In the genomic region with DNA sequence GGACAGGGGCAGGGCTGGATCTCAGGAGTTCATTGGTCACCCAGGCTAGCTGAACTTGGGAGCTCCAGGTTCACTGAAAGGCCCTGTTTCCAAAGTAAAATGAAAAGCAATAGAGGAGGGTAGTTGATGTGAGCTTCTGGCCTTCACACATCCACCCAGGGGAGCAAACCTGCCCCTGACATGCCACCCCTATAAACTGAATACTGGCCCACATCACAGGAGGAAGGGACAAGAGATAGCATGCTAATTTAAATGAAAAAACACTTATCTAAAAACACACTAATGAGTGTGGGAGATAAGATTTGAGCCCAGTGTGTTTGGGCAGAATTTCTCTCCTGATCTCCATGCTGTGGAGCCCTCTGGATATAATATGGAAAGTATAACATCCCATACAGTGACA, we compare ENCODE assay signal across 19 mouse cellular contexts.
DNase-seq lines count a peak whose midpoint lies in the region; ATAC-seq lines count a peak whose summit lies in the region.
"Had no signal": no experiment of that assay in that cellular context is flagged by ENCODE, and none has a peak within 500 bp of the region (broad histone marks: within the 10 kb centered on the region; RNA-seq: fewer than 3 reads in every experiment).

No protein-coding gene starts in this region.

- ATAC-seq in limb, embryonic 12.5 days (ENCODE audit: insufficient number of reproducible peaks, insufficient read depth, low FRiP score, low TSS enrichment, low read depth) = no peak
- no peak for ATAC-seq in midbrain, embryonic 13.5 days
- no peak for ATAC-seq in midbrain, embryonic 16.5 days
- ATAC-seq in hindbrain, embryonic 14.5 days (ENCODE audit: low FRiP score) = no peak
- ATAC-seq in liver, embryonic 15.5 days (ENCODE audit: insufficient read depth) = peak; percentile 47; the same call in 1 of the 2 replicates
- ATAC-seq in intestine, embryonic 15.5 days = no peak
- ATAC-seq: forebrain, embryonic 14.5 days had no signal

- H3K4me3 ChIP-seq in limb, embryonic 12.5 days (replicated peaks) = no peak overlapping the region
- H3K4me3 ChIP-seq in limb, embryonic 10.5 days = no peak overlapping the region
- H3K4me3 ChIP-seq in midbrain, embryonic 13.5 days (replicated peaks) = no peak overlapping the region
- H3K4me3 ChIP-seq in midbrain, embryonic 16.5 days (ENCODE audit: low read depth, low read length) = no peak overlapping the region
- no peak overlapping the region for H3K4me3 ChIP-seq in hindbrain, embryonic 14.5 days (replicated peaks; ENCODE audit: low read length)
- H3K4me3 ChIP-seq in liver, embryonic 15.5 days (replicated peaks) = no peak overlapping the region
- H3K4me3 ChIP-seq in intestine, embryonic 15.5 days (replicated peaks) = no peak overlapping the region
- H3K4me3 ChIP-seq: embryonic facial prominence, embryonic 15.5 days; erythroblast, embryonic 14.5 days; forebrain, embryonic 10.5 days; gastrocnemius, adult 2 months; heart, embryonic 12.5 days had no signal

- no peaks in the 10 kb centered on the region for H3K9me3 ChIP-seq in limb, embryonic 12.5 days
- H3K9me3 ChIP-seq in limb, embryonic 10.5 days (replicated peaks) = no peaks in the 10 kb centered on the region
- H3K9me3 ChIP-seq in midbrain, embryonic 13.5 days = no peaks in the 10 kb centered on the region
- H3K9me3 ChIP-seq in midbrain, embryonic 16.5 days (replicated peaks; ENCODE audit: control insufficient read depth, low read length, poor library complexity, severe bottlenecking) = no peaks in the 10 kb centered on the region
- H3K9me3 ChIP-seq in hindbrain, embryonic 14.5 days (ENCODE audit: control insufficient read depth, low read length) = no peaks in the 10 kb centered on the region
- H3K9me3 ChIP-seq in liver, embryonic 15.5 days (replicated peaks) = no peaks in the 10 kb centered on the region
- H3K9me3 ChIP-seq in intestine, embryonic 15.5 days = no peaks in the 10 kb centered on the region
- H3K9me3 ChIP-seq: embryonic facial prominence, embryonic 15.5 days; forebrain, embryonic 10.5 days; heart, embryonic 12.5 days had no signal

- H3K4me2 ChIP-seq in limb, embryonic 12.5 days = no peak overlapping the region
- H3K4me2 ChIP-seq in midbrain, embryonic 13.5 days (replicated peaks) = no peak overlapping the region
- H3K4me2 ChIP-seq in midbrain, embryonic 16.5 days (ENCODE audit: low read length) = no peak overlapping the region
- no peak overlapping the region for H3K4me2 ChIP-seq in hindbrain, embryonic 14.5 days (replicated peaks)
- no peak overlapping the region for H3K4me2 ChIP-seq in liver, embryonic 15.5 days
- no peak overlapping the region for H3K4me2 ChIP-seq in intestine, embryonic 15.5 days (replicated peaks)
- H3K4me2 ChIP-seq: embryonic facial prominence, embryonic 15.5 days; heart, embryonic 12.5 days had no signal

- DNase-seq in limb, embryonic 10.5 days (ENCODE audit: low spot score) = no peak
- no peak for DNase-seq in hindbrain, embryonic 14.5 days (ENCODE audit: low spot score)
- DNase-seq in embryo, embryonic 11 days = no peak
- DNase-seq: adrenal gland, adult 2 months; adrenal gland, postnatal 25 days; cerebellum, adult 2 months; cerebellum, postnatal 10 days; gastrocnemius, adult 2 months; gastrocnemius, postnatal 25 days had no signal

- H3K27ac ChIP-seq in limb, embryonic 12.5 days = no peak overlapping the region
- no peak overlapping the region for H3K27ac ChIP-seq in limb, embryonic 10.5 days
- peak overlapping the region; percentile 19; the same call in 1 of the 2 replicates for H3K27ac ChIP-seq in midbrain, embryonic 13.5 days
- H3K27ac ChIP-seq in midbrain, embryonic 16.5 days (ENCODE audit: low read length) = no peak overlapping the region
- H3K27ac ChIP-seq in hindbrain, embryonic 14.5 days = peak overlapping the region; percentile 34; the same call in 1 of the 2 replicates
- no peak overlapping the region for H3K27ac ChIP-seq in liver, embryonic 15.5 days (replicated peaks)
- H3K27ac ChIP-seq in intestine, embryonic 15.5 days = no peak overlapping the region
- H3K27ac ChIP-seq: embryonic facial prominence, embryonic 15.5 days; forebrain, embryonic 10.5 days; gastrocnemius, adult 2 months had no signal

- 0 out of 2 replicates have a peak, but pooled peaks cover 5% of the 10 kb centered on the region for H3K4me1 ChIP-seq in limb, embryonic 12.5 days (replicated peaks)
- no peaks in the 10 kb centered on the region for H3K4me1 ChIP-seq in limb, embryonic 10.5 days
- peaks cover 61% of the 10 kb centered on the region for H3K4me1 ChIP-seq in midbrain, embryonic 13.5 days (replicated peaks)
- peaks cover 6% of the 10 kb centered on the region for H3K4me1 ChIP-seq in midbrain, embryonic 16.5 days (ENCODE audit: control insufficient read depth, insufficient read depth, low read length)
- peaks cover 42% of the 10 kb centered on the region for H3K4me1 ChIP-seq in hindbrain, embryonic 14.5 days (replicated peaks; ENCODE audit: control insufficient read depth, insufficient read depth, low read length)
- peaks cover 11% of the 10 kb centered on the region for H3K4me1 ChIP-seq in liver, embryonic 15.5 days (replicated peaks)
- 0 out of 2 replicates have a peak, but pooled peaks cover under 1% of the 10 kb centered on the region for H3K4me1 ChIP-seq in intestine, embryonic 15.5 days (replicated peaks)
- H3K4me1 ChIP-seq: embryonic facial prominence, embryonic 15.5 days had no signal

- H3K9ac ChIP-seq in limb, embryonic 12.5 days (replicated peaks) = 0 out of 2 replicates have a peak overlapping the region, but pooled peaks have one; percentile 40
- no peak overlapping the region for H3K9ac ChIP-seq in midbrain, embryonic 13.5 days (replicated peaks)
- no peak overlapping the region; the same call in 1 of the 2 replicates for H3K9ac ChIP-seq in midbrain, embryonic 16.5 days (ENCODE audit: low read depth, low read length)
- no peak overlapping the region for H3K9ac ChIP-seq in hindbrain, embryonic 14.5 days
- H3K9ac ChIP-seq in liver, embryonic 15.5 days = no peak overlapping the region
- no peak overlapping the region for H3K9ac ChIP-seq in intestine, embryonic 15.5 days
- H3K9ac ChIP-seq: embryonic facial prominence, embryonic 15.5 days; heart, embryonic 12.5 days had no signal

- peaks cover 34% of the 10 kb centered on the region; the same call in 1 of the 2 replicates for H3K36me3 ChIP-seq in limb, embryonic 12.5 days
- peaks cover 36% of the 10 kb centered on the region for H3K36me3 ChIP-seq in limb, embryonic 10.5 days
- H3K36me3 ChIP-seq in midbrain, embryonic 13.5 days = no peaks in the 10 kb centered on the region
- no peaks in the 10 kb centered on the region for H3K36me3 ChIP-seq in midbrain, embryonic 16.5 days (ENCODE audit: control insufficient read depth, insufficient read depth, low read length)
- 0 out of 2 replicates have a peak, but pooled peaks cover 2% of the 10 kb centered on the region for H3K36me3 ChIP-seq in hindbrain, embryonic 14.5 days (replicated peaks; ENCODE audit: control insufficient read depth, insufficient read depth)
- H3K36me3 ChIP-seq in liver, embryonic 15.5 days (replicated peaks) = no peaks in the 10 kb centered on the region
- no peaks in the 10 kb centered on the region for H3K36me3 ChIP-seq in intestine, embryonic 15.5 days
- H3K36me3 ChIP-seq: embryonic facial prominence, embryonic 15.5 days; forebrain, embryonic 10.5 days; heart, embryonic 12.5 days had no signal

- H3K27me3 ChIP-seq in limb, embryonic 12.5 days = no peaks in the 10 kb centered on the region
- no peaks in the 10 kb centered on the region for H3K27me3 ChIP-seq in limb, embryonic 10.5 days (ENCODE audit: low read depth, poor library complexity, severe bottlenecking)
- H3K27me3 ChIP-seq in midbrain, embryonic 13.5 days = peaks cover 28% of the 10 kb centered on the region
- peaks cover 4% of the 10 kb centered on the region for H3K27me3 ChIP-seq in midbrain, embryonic 16.5 days (ENCODE audit: control insufficient read depth, insufficient read depth, low read depth, low read length)
- no peaks in the 10 kb centered on the region for H3K27me3 ChIP-seq in hindbrain, embryonic 14.5 days (ENCODE audit: control insufficient read depth, insufficient read depth, low read length)
- H3K27me3 ChIP-seq in liver, embryonic 15.5 days = no peaks in the 10 kb centered on the region
- H3K27me3 ChIP-seq in intestine, embryonic 15.5 days (replicated peaks) = no peaks in the 10 kb centered on the region
- H3K27me3 ChIP-seq: embryonic facial prominence, embryonic 15.5 days; heart, embryonic 12.5 days had no signal

Comparison
In these comparisons a context has a peak if more than half of its experiments do, and no peak if none do; other contexts are left out.
1. H3K27ac ChIP-seq: peak in midbrain, embryonic 13.5 days (single experiment) and hindbrain, embryonic 14.5 days (single experiment); none in limb, embryonic 12.5 days (single experiment), limb, embryonic 10.5 days (single experiment), midbrain, embryonic 16.5 days (single experiment), liver, embryonic 15.5 days (single experiment) and intestine, embryonic 15.5 days (single experiment).